Mouse (Mus musculus) hindbrain, embryonic 14.5 days (tissue): ENCODE results near the gene Neu2. TPM values are rescaled to one million over a fixed set of nuclear protein-coding genes. Genes with fewer than 3 reads are reported as not detected.

Source experiments
- ATAC-seq: fragments of 200-750 bp; cut with Nextera tagmentation; 2 replicates; pipeline ENCODE4 v1.8.0; 2017; ENCODE audit warnings: moderate number of reproducible peaks, mild to moderate bottlenecking, moderate TSS enrichment, moderate library complexity; ENCODE audit not compliant: low FRiP score
- DNase-seq: peaks from one replicate; pipeline ENCODE4 v3.0.0-alpha.2; 2015; ENCODE audit warnings: low spot score
- H3K27ac ChIP-seq: fragments of 300-500 bp; sonication (generic); 2 replicates; pipeline ENCODE4 v1.5.1; 2014; ENCODE audit warnings: mild to moderate bottlenecking, moderate library complexity
- H3K27me3 ChIP-seq: fragments of 300-500 bp; sonication (generic); 2 replicates; pipeline ENCODE4 v1.6.1; 2014; ENCODE audit warnings: mild to moderate bottlenecking, low read length, mixed read lengths; ENCODE audit not compliant: control insufficient read depth, insufficient read depth
- H3K36me3 ChIP-seq: fragments of 300-500 bp; sonication (generic); replicated peaks from 2 replicates; pipeline ENCODE4 v1.6.1; 2014; ENCODE audit not compliant: control insufficient read depth, insufficient read depth
- H3K4me1 ChIP-seq: fragments of 300-500 bp; sonication (generic); replicated peaks from 2 replicates; pipeline ENCODE4 v1.6.1; 2014; ENCODE audit warnings: antibody characterized with exemption, low read length, mixed read lengths; ENCODE audit not compliant: control insufficient read depth, insufficient read depth
- H3K4me2 ChIP-seq: fragments of 300-500 bp; sonication (generic); replicated peaks from 2 replicates; pipeline ENCODE4 v1.6.1; 2014; ENCODE audit warnings: mild to moderate bottlenecking, moderate library complexity
- H3K4me3 ChIP-seq: fragments of 300-500 bp; sonication (generic); replicated peaks from 2 replicates; pipeline ENCODE4 v1.5.1; 2014; ENCODE audit warnings: mild to moderate bottlenecking, low read length
- H3K9ac ChIP-seq: fragments of 300-500 bp; sonication (generic); 2 replicates; pipeline ENCODE4 v1.6.1; 2014
- H3K9me3 ChIP-seq: fragments of 300-500 bp; sonication (generic); 2 replicates; pipeline ENCODE4 v1.6.1; 2016; ENCODE audit warnings: low read length; ENCODE audit not compliant: control insufficient read depth
- WGBS: fragments of 180-500 bp; shearing (Covaris S2); extraction: QIAGEN DNeasy Blood & Tissue Kit; methylation state at CpG from one replicate; pipeline ENCODE4 v1.1.7; 2014; 5-methylcytosine and 5-hydroxymethylcytosine counted together
- polyA plus RNA-seq: library from polyadenylated mRNA; unstranded; fragments of >200 nt; fragmentation: Nextera tagmentation; extraction: Ambion mirVana; gene quantifications from 2 replicates; pipeline ENCODE4 v1.2.1, GENCODE M21; 2014

Gene Neu2
- polyA plus RNA-seq, 1 experiment from 2014 or later = 0.40 TPM

- DNase-seq (no peak), ATAC-seq (no peak)
- no peak overlapping the region for H3K27ac ChIP-seq
- H3K4me3 ChIP-seq = peak overlapping the region; percentile 9; the same call in 1 of the 2 replicates
- H3K36me3 ChIP-seq = no peaks in the 10 kb centered on the region
- H3K4me2 ChIP-seq = 0 out of 2 replicates have a peak overlapping the region, but pooled peaks have one; percentile 2
- 84% methylated on average over 6 of the region's 6 CpGs for WGBS
- H3K27me3 ChIP-seq = no peaks in the 10 kb centered on the region
- H3K4me1 ChIP-seq = no peaks in the 10 kb centered on the region
- no peak overlapping the region for H3K9ac ChIP-seq
- H3K9me3 ChIP-seq = no peaks in the 10 kb centered on the region
Observed at GRCm38 (mm10) chr1:87620693-87621092, 111.0 kb downstream of the Neu2 start.

- DNase-seq (no peak), ATAC-seq (no peak)
- no peak overlapping the region for H3K9ac ChIP-seq
- H3K4me2 ChIP-seq = 0 out of 2 replicates have a peak overlapping the region, but pooled peaks have one; percentile 2
- no peaks in the 10 kb centered on the region for H3K9me3 ChIP-seq
- H3K27ac ChIP-seq = no peak overlapping the region
- 87% methylated on average over 9 of the region's 9 CpGs for WGBS
- H3K36me3 ChIP-seq = no peaks in the 10 kb centered on the region
- no peaks in the 10 kb centered on the region for H3K27me3 ChIP-seq
- H3K4me3 ChIP-seq = no peak overlapping the region
- H3K4me1 ChIP-seq = no peaks in the 10 kb centered on the region
Observed at GRCm38 (mm10) chr1:87621146-87621857, 111.6 kb downstream of the Neu2 start.

GRCm38 (mm10) chr1:87621858-87622279 lies 112.2 kb downstream of the Neu2 start:
- no peaks in the 10 kb centered on the region for H3K36me3 ChIP-seq
- 63% methylated on average over 3 of the region's 3 CpGs for WGBS
- H3K27ac ChIP-seq = no peak overlapping the region
- DNase-seq (no peak), ATAC-seq (no peak)
- H3K9ac ChIP-seq = no peak overlapping the region
- no peak overlapping the region for H3K4me3 ChIP-seq
- H3K9me3 ChIP-seq = no peaks in the 10 kb centered on the region
- H3K4me1 ChIP-seq = no peaks in the 10 kb centered on the region
- H3K27me3 ChIP-seq = no peaks in the 10 kb centered on the region
- no peak overlapping the region for H3K4me2 ChIP-seq

- Histone ChIP-seq H3K36me3 (no peaks in the 10 kb centered on the region), H3K4me1 (no peaks in the 10 kb centered on the region), H3K9ac (no peak overlapping the region), H3K4me3 (no peak overlapping the region), H3K9me3 (no peaks in the 10 kb centered on the region), H3K27me3 (no peaks in the 10 kb centered on the region), H3K27ac (no peak overlapping the region), H3K4me2 (no peak overlapping the region)
- ATAC-seq (no peak), DNase-seq (no peak)
- WGBS = 89% methylated on average over 1 of the region's 1 CpGs
Observed at GRCm38 (mm10) chr1:87623977-87624666, 114.4 kb downstream of the Neu2 start.

GRCm38 (mm10) chr1:87624826-87625225 lies 115.1 kb downstream of the Neu2 start:
- DNase-seq = no peak
- Histone ChIP-seq H3K4me3 (no peak overlapping the region), H3K27me3 (no peaks in the 10 kb centered on the region), H3K27ac (no peak overlapping the region), H3K9me3 (no peaks in the 10 kb centered on the region), H3K36me3 (no peaks in the 10 kb centered on the region), H3K4me1 (no peaks in the 10 kb centered on the region), H3K4me2 (no peak overlapping the region), H3K9ac (no peak overlapping the region)
- 83% methylated on average over 2 of the region's 2 CpGs for WGBS
- no peak for ATAC-seq

GRCm38 (mm10) chr1:87625254-87626025 lies 115.8 kb downstream of the Neu2 start:
- H3K27ac ChIP-seq = no peak overlapping the region
- no peaks in the 10 kb centered on the region for H3K36me3 ChIP-seq
- no peak for ATAC-seq
- H3K4me1 ChIP-seq = no peaks in the 10 kb centered on the region
- H3K4me3 ChIP-seq = no peak overlapping the region
- WGBS = 85% methylated on average over 6 of the region's 6 CpGs
- no peaks in the 10 kb centered on the region for H3K27me3 ChIP-seq
- no peak overlapping the region for H3K9ac ChIP-seq
- no peaks in the 10 kb centered on the region for H3K9me3 ChIP-seq
- H3K4me2 ChIP-seq = no peak overlapping the region
- DNase-seq = no peak

- H3K4me3 ChIP-seq = no peak overlapping the region
- no peak overlapping the region for H3K27ac ChIP-seq
- no peaks in the 10 kb centered on the region for H3K27me3 ChIP-seq
- no peaks in the 10 kb centered on the region for H3K36me3 ChIP-seq
- H3K4me2 ChIP-seq = no peak overlapping the region
- no peak for DNase-seq
- no peak for ATAC-seq
- H3K4me1 ChIP-seq = no peaks in the 10 kb centered on the region
- 72% methylated on average over 2 of the region's 2 CpGs for WGBS
- H3K9ac ChIP-seq = no peak overlapping the region
- no peaks in the 10 kb centered on the region for H3K9me3 ChIP-seq
Observed at GRCm38 (mm10) chr1:87626344-87626743, 116.7 kb downstream of the Neu2 start.

- no peaks in the 10 kb centered on the region for H3K9me3 ChIP-seq
- no peaks in the 10 kb centered on the region for H3K27me3 ChIP-seq
- no peaks in the 10 kb centered on the region for H3K36me3 ChIP-seq
- H3K4me3 ChIP-seq = no peak overlapping the region
- WGBS = 84% methylated on average over 2 of the region's 2 CpGs
- ATAC-seq = no peak
- no peak overlapping the region for H3K4me2 ChIP-seq
- no peaks in the 10 kb centered on the region for H3K4me1 ChIP-seq
- no peak for DNase-seq
- no peak overlapping the region for H3K9ac ChIP-seq
- no peak overlapping the region for H3K27ac ChIP-seq
Observed at GRCm38 (mm10) chr1:87628085-87628484, 118.4 kb downstream of the Neu2 start.

- Histone ChIP-seq H3K27me3 (no peaks in the 10 kb centered on the region), H3K9ac (no peak overlapping the region), H3K4me1 (no peaks in the 10 kb centered on the region), H3K4me3 (no peak overlapping the region), H3K9me3 (no peaks in the 10 kb centered on the region), H3K4me2 (no peak overlapping the region), H3K36me3 (no peaks in the 10 kb centered on the region), H3K27ac (no peak overlapping the region)
- 87% methylated on average over 10 of the region's 10 CpGs for WGBS
- ATAC-seq (no peak), DNase-seq (no peak)
Observed at GRCm38 (mm10) chr1:87631584-87631983, 121.9 kb downstream of the Neu2 start.
